In the genomic region with DNA sequence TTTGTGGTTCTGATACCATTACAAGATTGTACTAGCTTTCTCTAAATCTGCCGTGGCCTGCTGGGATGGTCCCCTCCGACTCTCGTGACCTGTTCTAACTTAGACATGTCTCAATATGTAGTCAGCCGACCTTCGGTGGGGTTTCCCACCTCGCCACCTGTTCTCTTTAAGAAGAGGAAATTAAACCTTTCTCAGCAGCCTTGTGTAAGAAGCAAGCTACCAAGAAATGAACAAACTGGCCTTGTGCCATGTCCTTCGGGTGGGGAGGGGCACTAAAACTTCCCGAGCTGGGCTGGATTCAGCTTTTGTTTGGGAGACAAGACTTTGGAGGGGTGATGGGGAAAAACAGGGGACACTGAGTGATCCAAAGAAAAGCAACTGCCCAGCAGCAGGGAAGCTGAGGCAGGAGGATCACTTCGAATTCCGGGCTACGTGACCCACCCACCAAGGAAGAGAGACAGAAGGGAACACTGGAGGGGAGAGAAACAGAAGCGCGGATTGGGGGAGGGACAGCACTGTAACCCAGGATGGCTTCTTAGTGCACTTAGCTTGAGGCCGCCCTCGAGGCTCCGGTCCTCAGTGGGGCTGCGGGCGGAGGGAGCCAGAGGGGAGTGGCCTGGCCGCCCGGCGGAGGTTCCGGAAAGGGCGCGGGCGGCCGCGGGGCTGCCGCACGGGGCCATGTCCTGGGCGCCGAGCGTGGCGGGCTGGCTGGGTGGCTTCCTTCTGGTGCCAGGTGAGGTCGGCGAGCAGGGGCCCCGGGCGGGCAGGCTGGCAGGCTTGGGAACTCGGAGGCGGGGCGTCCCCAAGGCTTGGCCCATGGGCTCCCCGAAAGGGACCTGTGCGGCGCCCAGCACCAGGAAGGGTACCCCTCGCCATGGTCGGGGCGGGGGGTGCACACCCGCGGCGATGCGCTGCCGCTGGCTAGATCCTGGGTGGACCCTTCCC, we compare ENCODE assay signal across 8 mouse cellular contexts. TPM values are rescaled to one million over a fixed set of nuclear protein-coding genes. Genes with fewer than 3 reads are reported as not detected.
DNase-seq lines count a peak whose midpoint lies in the region; ATAC-seq and TF ChIP-seq lines count a peak whose summit lies in the region.

A gene (plus strand): TSS at position 525 of the 945 bp plus-strand sequence.

- peak within 1 kb of the TSS; percentile 91 for H3K4me3 ChIP-seq in G1E (ENCODE audit: low read depth, low read length)

- no peaks in the 10 kb centered on the region for H3K27me3 ChIP-seq in G1E (ENCODE audit: insufficient read depth, low read length)

- no peaks in the 10 kb centered on the region for H3K9me3 ChIP-seq in G1E (replicated peaks)

- H3K36me3 ChIP-seq in G1E (replicated peaks) = peaks cover 74% of the 10 kb centered on the region

- peaks cover 71% of the 10 kb centered on the region for H3K4me1 ChIP-seq in G1E (ENCODE audit: insufficient read depth, low read depth, low read length)

- intact Hi-C loops in heart, postnatal 36 days (cut with DNase I) = loop anchor here (2.0 to 5.0 kb wide), 5 partner anchors 19 to 81 kb away; a partner anchor contains a TSS

- TF ChIP-seq CTCF in G1E (IDR thresholded peaks at IDR 0.05; ENCODE audit: low read depth, low read length) = no peak

- peak; percentile 80 for DNase-seq in G1E (ENCODE audit: low spot score)
- peak; percentile 29 to 44 for DNase-seq in cerebellum, adult 18-20 months
- peak; percentile 29 for DNase-seq in forelimb bud, embryonic 11.5 days (ENCODE audit: low read depth, low spot score)
- DNase-seq in heart, postnatal 36 days = peak; percentile 85 to 88
- DNase-seq in layer of hippocampus, adult 8-10 months (ENCODE audit: low spot score in 2 of 2) = peak in 1 of 2 experiments; percentile 21
- DNase-seq in lung, postnatal 10 days = peak; percentile 86
- peak; percentile 52 for DNase-seq in ovary, postnatal 10 days (ENCODE audit: low spot score)
- peak; percentile 81 for DNase-seq in thymus, postnatal 14 days

- ATAC-seq in G1E (ENCODE audit: extremely low read depth, insufficient number of reproducible peaks, low FRiP score, poor library complexity, severe bottlenecking) = peak; percentile 89

RNA-seq across cellular contexts. Expression of the gene that starts here (rescaled TPM):
- 137 and 144 TPM in 2 replicates for total RNA-seq in G1E (2014; fragmentation: Nextera tagmentation)
- 87.8 and 101 TPM in 2 replicates for total RNA-seq in G1E (2017)
- polyA plus RNA-seq in G1E (2012) = 16.7 and 18.3 TPM in 2 replicates
- total RNA-seq in heart, postnatal 36 days (2021) = 100 to 1,000 TPM; 113 to 116 TPM
- total RNA-seq in layer of hippocampus, adult 8-10 months (2022) = 10 to 100 TPM in 3 of 4 experiments, 1 to 10 TPM in 1; 9.6 to 18.3 (median 14.3) TPM

Comparison
In these comparisons a context has a peak if more than half of its experiments do, and no peak if none do; other contexts are left out.
1. RNA of the gene that starts here (total RNA-seq): 87.8 to 144 TPM in G1E and 113 to 116 TPM in heart, postnatal 36 days; 9.6 to 18.3 TPM in layer of hippocampus, adult 8-10 months; every median in the first group is over 4 times any median in the second.